Mouse (Mus musculus) liver, embryonic 14.5 days (tissue): ENCODE results near the gene Klhl11. TPM values are rescaled to one million over a fixed set of nuclear protein-coding genes. Genes with fewer than 3 reads are reported as not detected.

ENCODE experiments used
- ATAC-seq: fragments of 200-750 bp; cut with Nextera tagmentation; 2 replicates; pipeline ENCODE4 v1.8.0; 2017; ENCODE audit warnings: moderate number of reproducible peaks, mild to moderate bottlenecking, moderate library complexity; ENCODE audit not compliant: insufficient read depth
- DNase-seq, 3 experiments: peaks; one replicate each; pipeline ENCODE4 v3.0.0-alpha.2; 2012 to 2013; ENCODE audit warnings: low read depth in 3 of 3, low spot score in 3 of 3
- H3K27ac ChIP-seq: fragments of 300-500 bp; sonication (generic); 2 replicates; pipeline ENCODE4 v1.5.1; 2014; ENCODE audit warnings: moderate library complexity, mild to moderate bottlenecking, control low read depth, inconsistent platforms
- H3K27me3 ChIP-seq: fragments of 300-500 bp; sonication (generic); 2 replicates; pipeline ENCODE4 v1.6.1; 2014; ENCODE audit warnings: mild to moderate bottlenecking, low read length, moderate library complexity; ENCODE audit not compliant: control insufficient read depth, insufficient read depth
- H3K36me3 ChIP-seq: fragments of 300-500 bp; sonication (generic); replicated peaks from 2 replicates; pipeline ENCODE4 v1.6.1; 2014; ENCODE audit warnings: low read depth; ENCODE audit not compliant: control insufficient read depth, insufficient read depth
- H3K4me1 ChIP-seq, 2 experiments: fragments of 200-500 bp in 1 of 2; fragments of 300-500 bp in 1 of 2; sonication (generic) in 1 of 2; replicated peaks; 2 replicates each; pipeline ENCODE4 v1.6.1; 2012 to 2014; ENCODE audit warnings: antibody characterized with exemption in 1 of 2, inconsistent platforms in 1 of 2, low read length in 1 of 2; ENCODE audit not compliant: control insufficient read depth in 2 of 2, insufficient read depth in 2 of 2
- H3K4me2 ChIP-seq: fragments of 300-500 bp; sonication (generic); 2 replicates; pipeline ENCODE4 v1.6.1; 2014; ENCODE audit warnings: low read depth, mild to moderate bottlenecking, control low read depth, moderate library complexity
- H3K4me3 ChIP-seq, 2 experiments: fragments of 200-500 bp in 1 of 2; fragments of 300-500 bp in 1 of 2; sonication (generic) in 1 of 2; 2 replicates each; pipeline ENCODE4 v1.5.1; 2012 to 2014; ENCODE audit warnings: low read depth in 2 of 2, low read length in 2 of 2, mild to moderate bottlenecking in 2 of 2, control low read depth in 1 of 2, inconsistent platforms in 1 of 2, moderate library complexity in 1 of 2; ENCODE audit not compliant: insufficient read depth in 1 of 2
- H3K9ac ChIP-seq: fragments of 300-500 bp; sonication (generic); replicated peaks from 2 replicates; pipeline ENCODE4 v1.6.1; 2014; ENCODE audit warnings: mild to moderate bottlenecking, control low read depth, moderate library complexity
- H3K9me3 ChIP-seq: fragments of 300-500 bp; sonication (generic); 2 replicates; pipeline ENCODE4 v1.6.1; 2016; ENCODE audit warnings: low read length, mixed read lengths; ENCODE audit not compliant: control insufficient read depth
- CTCF ChIP-seq: IDR thresholded peaks from 2 replicates; pipeline ENCODE4 v1.5.1; 2016; ENCODE audit warnings: antibody characterized with exemption, low read depth, control low read depth
- EP300 ChIP-seq: IDR thresholded peaks from 2 replicates; pipeline ENCODE4 v1.6.1; 2016; ENCODE audit warnings: antibody characterized with exemption, low read depth
- WGBS: fragments of 180-500 bp; shearing (Covaris S2); extraction: QIAGEN DNeasy Blood & Tissue Kit; methylation state at CpG from one replicate; pipeline ENCODE4 v1.1.7; 2014; ENCODE audit not compliant: insufficient replicate concordance; 5-methylcytosine and 5-hydroxymethylcytosine counted together
- microRNA-seq: library from miRNA; unstranded; fragments of <30 nt; microRNA quantifications from one replicate; pipeline ENCODE4, GENCODE M21; 2016
- polyA plus RNA-seq, 2 experiments: library from polyadenylated mRNA; depleted of rRNA in 1 of 2; stranded (reverse) in 1 of 2; unstranded in 1 of 2; fragments of >200 nt; fragmentation: Nextera tagmentation in 1 of 2; extraction: Ambion mirVana in 1 of 2; gene quantifications; 2 replicates each; pipeline versions ENCODE4 v1.2.1 to v1.2.3; 2012 to 2014

Gene Klhl11
- polyA plus RNA-seq, 2 experiments, result 1.2 to 1.8 TPM

GRCm38 (mm10) chr11:100414021-100414913, 58.3 kb downstream of the Klhl11 start, which contains the start of gene P3h4:
Gene P3h4 (minus strand): TSS chr11:100414836.
- DNase-seq (no peak), ATAC-seq (peak; percentile 71)
- Histone ChIP-seq H3K4me1 (no peaks in the 10 kb centered on the region), H3K36me3 (no peaks in the 10 kb centered on the region), H3K4me2 (peak within 1 kb of the TSS; percentile 36), H3K27me3 (peaks cover 35% of the 10 kb centered on the region), H3K9ac (no peak within 1 kb of the TSS), H3K9me3 (no peaks in the 10 kb centered on the region), H3K4me3 (peak within 1 kb of the TSS; percentile 36 to 44), H3K27ac (no peak within 1 kb of the TSS)
- TF ChIP-seq CTCF (peak; percentile 52), EP300 (no peak)
- 3% methylated on average over 90 of the region's 93 CpGs for WGBS

DNA sequence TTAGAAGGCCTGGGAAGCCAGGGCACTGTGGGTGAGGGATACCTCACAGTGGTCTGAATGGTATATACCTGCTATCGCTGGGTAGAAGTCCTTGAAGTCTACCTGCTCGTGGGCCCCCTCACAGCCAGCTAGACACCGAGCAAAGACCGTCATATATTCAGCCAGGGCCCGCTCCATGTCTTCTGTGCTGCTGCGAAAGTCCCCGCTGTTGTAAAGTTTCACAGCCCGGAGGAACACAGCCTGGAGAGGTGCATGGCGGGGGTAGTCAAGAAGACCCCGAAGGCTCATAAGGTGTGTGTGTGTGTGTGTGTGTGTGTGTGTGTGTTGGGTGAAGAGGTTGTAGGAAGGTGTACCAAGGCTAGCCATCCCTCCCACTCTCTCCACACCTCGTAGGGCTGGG, 59.0 kb downstream of the Klhl11 start:
- Histone ChIP-seq H3K36me3 (no peaks in the 10 kb centered on the region), H3K9ac (no peak overlapping the region), H3K4me2 (peak overlapping the region; percentile 36; the same call in 1 of the 2 replicates), H3K4me3 (peak overlapping the region; percentile 31 to 36; a peak in 3 of 4 replicates), H3K9me3 (no peaks in the 10 kb centered on the region), H3K27ac (no peak overlapping the region), H3K27me3 (peaks cover 35% of the 10 kb centered on the region), H3K4me1 (no peaks in the 10 kb centered on the region)
- DNase-seq, result no peak
- 72% methylated on average over 11 of the region's 11 CpGs for WGBS
- ATAC-seq, result no peak
- TF ChIP-seq EP300 (no peak), CTCF (no peak)

Small RNA genes lying within 50 kb of the gene (microRNA-seq; reads per million reads assigned to microRNA genes)
- gene Gm27374, result not detected
- 1.7 reads per million for gene Mir7116

Other genes starting within 250 kb of the Klhl11 start
- not detected in 2 replicates for gene Krt16, start 223.8 kb downstream of the Klhl11 start, polyA plus RNA-seq (2012; rRNA removed)
- gene Krt16, start 223.8 kb downstream of the Klhl11 start, polyA plus RNA-seq (2014; fragmentation: Nextera tagmentation; extraction: Ambion mirVana), result not detected in 2 replicates
- 0.11 and 0.15 TPM in 2 replicates for gene Krt17, start 211.7 kb downstream of the Klhl11 start, polyA plus RNA-seq (2012; rRNA removed)
- gene Krt17, start 211.7 kb downstream of the Klhl11 start, polyA plus RNA-seq (2014; fragmentation: Nextera tagmentation; extraction: Ambion mirVana), result 0.18 and 0.20 TPM in 2 replicates
- gene Krt42, start 202.9 kb downstream of the Klhl11 start, polyA plus RNA-seq (2012; rRNA removed), result not detected in 2 replicates
- gene Krt42, start 202.9 kb downstream of the Klhl11 start, polyA plus RNA-seq (2014; fragmentation: Nextera tagmentation; extraction: Ambion mirVana), result not detected in 2 replicates
- gene Eif1, start 152.9 kb downstream of the Klhl11 start, polyA plus RNA-seq (2012; rRNA removed), result 96.0 and 191 TPM in 2 replicates
- 1,798 and 1,809 TPM in 2 replicates for gene Eif1, start 152.9 kb downstream of the Klhl11 start, polyA plus RNA-seq (2014; fragmentation: Nextera tagmentation; extraction: Ambion mirVana)
- not detected in 2 replicates for gene Gast, start 138.3 kb downstream of the Klhl11 start, polyA plus RNA-seq (2012; rRNA removed)
- not detected in 2 replicates for gene Gast, start 138.3 kb downstream of the Klhl11 start, polyA plus RNA-seq (2014; fragmentation: Nextera tagmentation; extraction: Ambion mirVana)
- 0.23 and 0.51 TPM in 2 replicates for gene Hap1, start 116.6 kb downstream of the Klhl11 start, polyA plus RNA-seq (2012; rRNA removed)
- gene Hap1, start 116.6 kb downstream of the Klhl11 start, polyA plus RNA-seq (2014; fragmentation: Nextera tagmentation; extraction: Ambion mirVana), result 0.06 and 0.38 TPM in 2 replicates
- 8.5 and 10.5 TPM in 2 replicates for gene Jup, start 75.0 kb downstream of the Klhl11 start, polyA plus RNA-seq (2012; rRNA removed)
- 8.6 and 9.6 TPM in 2 replicates for gene Jup, start 75.0 kb downstream of the Klhl11 start, polyA plus RNA-seq (2014; fragmentation: Nextera tagmentation; extraction: Ambion mirVana)
- 2.5 and 2.8 TPM in 2 replicates for gene P3h4, start 57.9 kb downstream of the Klhl11 start, polyA plus RNA-seq (2012; rRNA removed)
- gene P3h4, start 57.9 kb downstream of the Klhl11 start, polyA plus RNA-seq (2014; fragmentation: Nextera tagmentation; extraction: Ambion mirVana), result 2.8 and 3.9 TPM in 2 replicates
- gene Fkbp10, start 57.0 kb downstream of the Klhl11 start, polyA plus RNA-seq (2012; rRNA removed), result 4.4 and 5.3 TPM in 2 replicates
- gene Fkbp10, start 57.0 kb downstream of the Klhl11 start, polyA plus RNA-seq (2014; fragmentation: Nextera tagmentation; extraction: Ambion mirVana), result 5.0 and 6.3 TPM in 2 replicates
- gene Nt5c3b, start 30.9 kb downstream of the Klhl11 start, polyA plus RNA-seq (2012; rRNA removed), result 10.2 and 13.0 TPM in 2 replicates
- gene Nt5c3b, start 30.9 kb downstream of the Klhl11 start, polyA plus RNA-seq (2014; fragmentation: Nextera tagmentation; extraction: Ambion mirVana), result 15.5 and 16.3 TPM in 2 replicates
- 0.08 and 0.16 TPM in 2 replicates for gene Klhl10, start 30.8 kb downstream of the Klhl11 start, polyA plus RNA-seq (2012; rRNA removed)
- gene Klhl10, start 30.8 kb downstream of the Klhl11 start, polyA plus RNA-seq (2014; fragmentation: Nextera tagmentation; extraction: Ambion mirVana), result 0.11 and 0.15 TPM in 2 replicates
- gene Acly, start 55.3 kb upstream of the Klhl11 start, polyA plus RNA-seq (2012; rRNA removed), result 35.5 and 45.9 TPM in 2 replicates
- 68.2 and 76.7 TPM in 2 replicates for gene Acly, start 55.3 kb upstream of the Klhl11 start, polyA plus RNA-seq (2014; fragmentation: Nextera tagmentation; extraction: Ambion mirVana)
- gene Ttc25, start 72.9 kb upstream of the Klhl11 start, polyA plus RNA-seq (2012; rRNA removed), result 0.01 and 0.03 TPM in 2 replicates
- gene Ttc25, start 72.9 kb upstream of the Klhl11 start, polyA plus RNA-seq (2014; fragmentation: Nextera tagmentation; extraction: Ambion mirVana), result 0.13 and 0.19 TPM in 2 replicates
- gene Cnp, start 102.2 kb upstream of the Klhl11 start, polyA plus RNA-seq (2012; rRNA removed), result 5.2 and 6.3 TPM in 2 replicates
- 10.0 and 12.0 TPM in 2 replicates for gene Cnp, start 102.2 kb upstream of the Klhl11 start, polyA plus RNA-seq (2014; fragmentation: Nextera tagmentation; extraction: Ambion mirVana)
- 15.0 and 15.5 TPM in 2 replicates for gene Nkiras2, start 146.5 kb upstream of the Klhl11 start, polyA plus RNA-seq (2012; rRNA removed)
- 16.8 and 17.0 TPM in 2 replicates for gene Nkiras2, start 146.5 kb upstream of the Klhl11 start, polyA plus RNA-seq (2014; fragmentation: Nextera tagmentation; extraction: Ambion mirVana)
- 40.6 and 61.7 TPM in 2 replicates for gene Dnajc7, start 147.4 kb upstream of the Klhl11 start, polyA plus RNA-seq (2012; rRNA removed)
- gene Dnajc7, start 147.4 kb upstream of the Klhl11 start, polyA plus RNA-seq (2014; fragmentation: Nextera tagmentation; extraction: Ambion mirVana), result 13.4 and 15.1 TPM in 2 replicates
- not detected in 2 replicates for gene Zfp385c, start 219.7 kb upstream of the Klhl11 start, polyA plus RNA-seq (2012; rRNA removed)
- gene Zfp385c, start 219.7 kb upstream of the Klhl11 start, polyA plus RNA-seq (2014; fragmentation: Nextera tagmentation; extraction: Ambion mirVana), result not detected in 2 replicates
- 1.5 and 1.6 TPM in 2 replicates for gene Dhx58, start 231.5 kb upstream of the Klhl11 start, polyA plus RNA-seq (2012; rRNA removed)
- gene Dhx58, start 231.5 kb upstream of the Klhl11 start, polyA plus RNA-seq (2014; fragmentation: Nextera tagmentation; extraction: Ambion mirVana), result 1.3 and 1.7 TPM in 2 replicates
- 13.0 and 13.8 TPM in 2 replicates for gene Kat2a, start 239.7 kb upstream of the Klhl11 start, polyA plus RNA-seq (2012; rRNA removed)
- 12.7 and 14.6 TPM in 2 replicates for gene Kat2a, start 239.7 kb upstream of the Klhl11 start, polyA plus RNA-seq (2014; fragmentation: Nextera tagmentation; extraction: Ambion mirVana)
- gene Hspb9, start 241.1 kb upstream of the Klhl11 start, polyA plus RNA-seq (2012; rRNA removed), result not detected in 2 replicates
- 0.14 TPM in 1 of 2 replicates, not detected in the other for gene Hspb9, start 241.1 kb upstream of the Klhl11 start, polyA plus RNA-seq (2014; fragmentation: Nextera tagmentation; extraction: Ambion mirVana)